Mouse (Mus musculus): ENCODE measurements around the gene 4930539E08Rik.

4930539E08Rik gene

GRCm38 (mm10) chr17:28894050-28894767 lies 20.9 kb downstream of the 4930539E08Rik start:
- DNase-seq = no peak

DNA sequence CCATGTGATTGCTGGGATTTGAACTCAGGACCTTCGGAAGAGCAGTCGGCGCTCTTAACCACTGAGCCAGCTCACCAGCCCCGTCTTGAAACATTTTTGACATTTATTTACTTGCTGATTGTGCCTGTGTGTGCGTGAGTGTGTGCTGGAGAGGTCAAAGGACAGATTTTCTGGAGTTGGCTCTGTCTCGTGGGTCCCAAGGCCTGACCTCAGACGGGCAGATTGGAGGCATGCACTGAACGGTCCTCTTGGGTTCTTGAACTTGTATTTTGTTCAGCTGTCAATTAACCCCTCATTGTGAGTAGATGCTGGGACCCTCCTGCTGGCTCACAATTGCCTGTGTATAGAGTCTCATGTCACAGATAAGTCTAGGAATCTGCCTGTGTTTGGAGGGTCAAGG lies 28.9 kb downstream of the 4930539E08Rik start:
- no peak for DNase-seq

GRCm38 (mm10) chr17:28885231-28885630 lies 29.9 kb downstream of the 4930539E08Rik start:
- DNase-seq = no peak

- DNase-seq = no peak
Measured at GRCm38 (mm10) chr17:28883941-28884516, 31.1 kb downstream of the 4930539E08Rik start.

DNA sequence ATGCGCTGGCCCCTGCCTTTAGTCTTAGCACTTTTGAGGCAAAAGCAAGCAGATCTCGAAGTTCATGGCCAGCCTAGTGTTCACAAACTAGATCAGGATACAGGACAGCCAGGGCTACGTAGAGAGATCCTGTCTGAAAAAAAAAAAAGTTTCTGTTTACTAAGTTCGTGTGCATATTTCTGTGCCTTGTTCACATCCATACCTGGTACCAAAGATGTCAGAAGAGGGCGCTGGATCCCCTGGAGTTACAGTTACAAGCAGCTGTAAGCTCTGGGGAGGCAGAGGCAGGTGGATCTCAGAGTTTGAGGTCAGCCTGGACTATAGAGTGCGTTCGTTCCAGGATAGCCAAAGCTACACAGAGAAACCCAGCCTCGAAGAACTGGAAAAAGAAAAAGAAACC lies 32.3 kb downstream of the 4930539E08Rik start:
- DNase-seq = no peak

- DNase-seq = peak; percentile 80
Measured at GRCm38 (mm10) chr17:28882316-28882715, 32.8 kb downstream of the 4930539E08Rik start.

- peak; percentile 86 for DNase-seq
Measured at GRCm38 (mm10) chr17:28879931-28880391, 35.2 kb downstream of the 4930539E08Rik start.

DNA sequence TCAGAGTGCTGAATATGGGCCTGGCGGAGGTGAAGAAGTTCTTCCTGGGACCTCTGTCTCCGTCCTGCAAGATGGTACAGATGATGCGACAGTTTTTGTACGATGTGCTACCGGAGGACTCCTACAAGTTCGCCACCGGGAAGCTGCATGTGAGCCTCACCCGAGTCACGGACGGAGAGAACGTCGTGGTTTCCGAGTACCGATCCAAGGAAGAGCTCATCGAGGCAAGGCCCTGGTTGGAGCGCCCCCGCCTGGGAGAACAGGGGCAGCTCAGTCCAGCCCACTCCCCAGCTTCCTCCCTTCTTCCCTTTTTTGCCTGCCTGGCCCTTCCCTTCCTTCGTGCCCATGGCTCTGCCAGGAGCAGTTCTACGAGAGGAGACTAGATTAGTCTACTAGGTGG lies 38.3 kb downstream of the 4930539E08Rik start:
- DNase-seq = peak; percentile 70

DNA sequence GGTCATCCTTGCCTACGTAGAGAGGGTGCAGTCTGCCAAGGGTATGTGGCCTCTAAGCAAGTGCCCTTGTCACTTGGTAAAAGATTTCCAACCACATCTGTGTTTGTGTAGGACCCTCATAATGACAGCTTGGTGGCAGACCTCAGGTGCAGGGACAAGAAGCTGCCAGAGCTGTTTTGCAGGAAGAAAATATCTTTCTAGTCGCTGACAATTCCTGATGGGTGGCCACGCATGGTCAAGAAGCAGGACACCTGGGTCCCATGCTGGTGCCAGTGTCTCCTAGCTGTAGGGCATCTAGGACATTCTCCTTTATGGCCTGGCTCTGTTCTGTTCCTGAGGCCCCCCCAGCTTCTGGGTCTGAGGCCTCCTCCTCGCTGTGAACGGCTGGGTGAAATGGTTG lies 38.8 kb downstream of the 4930539E08Rik start:
- DNase-seq = no peak

DNA sequence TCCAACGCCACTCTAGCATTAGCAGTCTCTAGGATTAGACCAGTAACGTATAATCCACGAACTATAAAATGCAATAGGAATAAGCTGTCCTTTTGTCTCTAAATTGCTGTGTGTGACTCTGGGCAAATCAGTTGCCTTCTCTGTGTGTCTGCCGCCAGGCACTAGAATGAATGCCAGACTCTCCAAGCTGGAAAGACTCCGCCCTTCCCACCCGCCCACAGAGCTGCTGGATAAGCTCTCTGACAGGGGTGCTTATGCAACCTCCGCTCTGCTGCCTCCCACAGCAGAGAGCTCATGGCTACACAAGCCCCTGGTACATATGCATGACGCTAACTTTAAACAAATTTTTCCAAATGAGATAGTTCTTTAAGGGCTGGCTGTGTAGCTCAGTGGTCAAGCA lies 39.8 kb downstream of the 4930539E08Rik start:
- DNase-seq = peak; percentile 61

DNA sequence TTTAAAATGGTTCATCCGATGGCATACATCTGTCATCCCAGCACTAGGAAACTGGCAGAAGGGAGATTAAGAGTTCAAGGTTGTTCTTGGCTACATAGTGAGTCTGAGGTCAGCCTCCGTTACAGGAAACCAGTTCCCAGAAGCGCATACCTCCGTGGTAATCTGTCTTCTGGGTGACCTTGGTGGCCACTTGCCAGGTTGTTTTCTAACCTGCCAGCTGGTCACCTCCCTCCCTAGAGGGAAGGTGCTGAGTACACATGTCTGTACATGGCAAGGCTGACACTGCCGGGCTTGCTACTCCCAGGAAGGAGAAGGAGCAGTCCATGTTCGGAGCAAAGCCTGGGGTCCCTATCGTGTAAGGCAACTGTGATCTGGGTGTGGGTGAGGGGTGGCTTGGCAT lies 40.3 kb downstream of the 4930539E08Rik start:
- no peak for DNase-seq

DNA sequence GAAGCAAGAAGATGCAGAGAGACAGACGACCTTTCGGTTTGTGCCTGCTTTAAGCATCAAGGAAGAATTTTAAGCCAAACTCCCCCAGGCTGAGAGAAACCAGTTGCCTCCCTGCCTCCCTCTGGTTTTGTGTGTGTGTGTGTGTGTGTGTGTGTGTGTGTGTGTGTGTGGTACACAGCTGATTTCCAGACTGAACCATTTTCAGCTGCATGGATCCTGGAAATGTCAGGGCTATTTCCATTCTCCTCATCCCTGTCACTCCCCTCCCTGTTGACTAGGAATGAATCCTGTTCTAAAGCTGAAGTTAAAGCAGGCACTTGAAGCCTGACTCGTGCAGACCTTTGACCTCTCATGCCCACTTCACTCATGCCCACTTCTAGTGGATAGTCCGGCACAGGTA lies 40.9 kb downstream of the 4930539E08Rik start:
- DNase-seq = no peak

- DNase-seq = no peak
Measured at GRCm38 (mm10) chr17:28872322-28872721, 42.8 kb downstream of the 4930539E08Rik start.

DNA sequence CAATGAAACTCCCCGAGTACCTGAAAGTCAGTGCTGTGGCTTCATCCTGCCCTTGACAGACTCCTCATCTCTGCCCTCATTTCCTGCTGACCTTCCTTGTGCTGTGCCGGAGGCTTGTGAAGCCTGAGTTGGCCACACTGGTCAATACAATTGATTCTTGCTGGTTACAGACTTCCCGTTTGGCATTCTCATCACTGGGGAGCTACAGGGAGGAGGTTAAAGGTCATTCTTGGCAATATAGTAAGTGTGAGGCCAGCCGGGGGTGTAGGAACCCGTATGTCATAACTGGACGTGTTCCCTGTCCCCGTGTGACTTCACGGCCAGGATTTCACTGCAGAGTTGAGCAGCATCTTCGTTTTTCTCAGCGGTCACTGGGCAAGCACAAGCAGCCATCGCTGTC lies 43.3 kb downstream of the 4930539E08Rik start:
- no peak for DNase-seq

- no peak for DNase-seq
Measured at GRCm38 (mm10) chr17:28870435-28870834, 44.7 kb downstream of the 4930539E08Rik start.

GRCm38 (mm10) chr17:28869412-28870110 lies 45.6 kb downstream of the 4930539E08Rik start:
- DNase-seq = peak; percentile 27

DNA sequence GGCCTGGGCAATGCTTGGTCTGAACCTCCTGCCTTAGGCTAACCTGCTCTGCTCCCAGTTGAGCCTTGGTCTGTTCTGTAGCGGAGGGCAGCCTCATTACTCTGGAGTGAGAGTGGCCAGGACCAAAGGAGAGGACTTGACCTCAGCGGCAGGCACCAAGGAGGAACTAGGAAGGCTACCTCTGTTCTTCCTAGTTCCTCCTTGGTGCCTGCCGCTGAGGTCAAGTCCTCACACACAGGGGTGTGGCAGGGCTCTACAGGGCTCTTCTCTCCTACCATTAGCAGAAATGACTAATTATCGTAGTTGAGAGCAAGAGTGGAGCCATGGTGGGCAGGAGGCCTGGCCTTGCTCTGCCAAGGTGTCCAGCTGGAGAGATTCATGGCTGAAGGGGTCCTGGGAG lies 47.7 kb downstream of the 4930539E08Rik start:
- DNase-seq = no peak

DNA sequence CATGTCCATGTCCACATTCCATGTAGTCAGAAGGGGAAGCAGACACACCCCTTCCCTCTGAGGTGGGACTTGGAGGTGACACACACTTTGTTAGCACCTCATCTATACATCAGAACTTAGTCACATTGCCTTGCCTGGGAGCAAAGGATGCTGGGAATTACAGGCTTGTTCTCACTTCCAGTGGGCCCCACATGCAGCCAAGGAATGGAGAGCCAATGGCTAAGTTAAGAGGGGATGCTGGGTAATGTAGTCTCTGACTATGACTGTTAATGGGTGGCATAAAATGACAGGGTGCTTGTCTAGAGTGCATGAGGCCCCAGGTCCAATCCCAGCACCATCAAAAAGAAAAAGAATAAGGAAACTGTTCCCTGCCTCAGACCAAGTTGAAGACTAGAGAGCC lies 48.2 kb downstream of the 4930539E08Rik start:
- no peak for DNase-seq

GRCm38 (mm10) chr17:28864464-28864863 lies 50.7 kb downstream of the 4930539E08Rik start:
- DNase-seq = no peak

DNA sequence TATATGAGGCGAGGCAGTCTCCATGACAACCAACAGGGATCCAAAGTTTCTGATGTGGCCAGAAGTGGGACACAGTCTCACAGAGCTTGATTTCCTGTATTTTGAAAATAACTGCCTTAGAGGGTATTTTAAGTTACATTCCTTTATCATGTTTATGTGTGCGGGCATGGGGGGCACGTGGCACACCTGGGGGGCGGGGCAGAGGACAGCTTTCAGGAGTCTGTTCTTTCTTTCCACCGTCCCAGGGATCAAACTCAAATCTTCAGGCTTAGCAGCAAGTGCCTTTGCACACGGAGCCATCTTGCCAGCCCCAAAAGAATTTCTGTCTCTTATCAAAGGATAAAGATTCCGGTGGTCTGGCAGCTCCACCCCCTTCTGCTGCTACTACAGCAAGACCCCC lies 51.2 kb downstream of the 4930539E08Rik start:
- DNase-seq = no peak

GRCm38 (mm10) chr17:28858205-28858604 lies 56.9 kb downstream of the 4930539E08Rik start, which contains the start of gene Pnpla1:
Gene Pnpla1, plus strand, starts transcription at chr17:28858411.
- no peak for DNase-seq

DNA sequence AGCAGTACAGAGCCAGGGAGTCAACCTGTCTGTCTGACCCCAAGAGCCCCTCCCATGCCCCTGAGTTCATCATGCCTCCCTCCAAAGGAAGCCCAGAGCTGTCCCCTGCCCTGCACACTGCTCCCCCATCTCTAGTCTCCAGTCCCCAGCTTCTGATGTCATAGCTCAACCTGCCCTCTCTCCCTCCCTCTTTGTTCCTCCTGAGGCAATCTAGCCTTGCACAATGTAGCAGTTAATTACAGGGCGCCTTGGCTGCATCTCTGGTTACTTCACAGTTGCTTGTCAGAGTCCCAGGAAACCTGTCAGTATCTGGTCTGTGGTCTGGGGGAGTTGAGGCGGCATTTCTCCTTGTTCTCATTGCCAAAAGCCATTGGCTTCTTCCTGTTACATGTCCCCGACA lies 59.1 kb downstream of the 4930539E08Rik start:
- no peak for DNase-seq

GRCm38 (mm10) chr17:28855166-28855885 lies 59.8 kb downstream of the 4930539E08Rik start:
- DNase-seq = no peak
